Mouse (Mus musculus) WW6 (cell line): Measurements from ENCODE around the gene Atg2b.

Experiments used
- DNase-seq: peaks from one replicate; pipeline ENCODE4 v3.0.0-alpha.2; 2013; ENCODE audit warnings: low read depth, low spot score

Atg2b gene

GRCm38 (mm10) chr12:105597135-105597534 is 87.9 kb downstream of the Atg2b start:
- no peak for DNase-seq

DNA sequence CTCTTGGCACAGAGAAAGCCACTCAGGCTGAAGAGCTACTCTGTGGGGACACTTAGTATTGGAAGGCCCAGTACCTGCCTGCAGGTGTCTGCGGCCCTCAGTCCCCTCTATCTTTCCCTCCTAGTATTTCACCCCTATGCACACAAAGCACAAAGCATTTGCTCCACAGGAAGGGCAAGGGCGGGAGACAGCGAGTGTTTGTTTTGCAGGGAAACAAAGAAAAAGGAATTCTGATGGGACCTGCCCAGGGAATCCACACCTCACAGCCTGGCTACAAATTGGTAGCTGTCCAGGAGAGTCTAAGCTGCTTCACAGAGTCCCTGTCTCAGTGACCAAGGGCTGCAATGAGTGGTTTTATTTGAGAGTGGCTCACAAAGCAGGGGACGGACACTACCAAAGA is 91.5 kb downstream of the Atg2b start:
- DNase-seq, result no peak

- no peak for DNase-seq
Measured at GRCm38 (mm10) chr12:105592361-105592761, 92.7 kb downstream of the Atg2b start.

- DNase-seq, result no peak
Measured at GRCm38 (mm10) chr12:105590786-105591185, 94.2 kb downstream of the Atg2b start.

- DNase-seq, result no peak
Measured at GRCm38 (mm10) chr12:105587526-105587925, 97.5 kb downstream of the Atg2b start.

- DNase-seq, result no peak
Measured at GRCm38 (mm10) chr12:105584851-105585250, 100.2 kb downstream of the Atg2b start.

DNA sequence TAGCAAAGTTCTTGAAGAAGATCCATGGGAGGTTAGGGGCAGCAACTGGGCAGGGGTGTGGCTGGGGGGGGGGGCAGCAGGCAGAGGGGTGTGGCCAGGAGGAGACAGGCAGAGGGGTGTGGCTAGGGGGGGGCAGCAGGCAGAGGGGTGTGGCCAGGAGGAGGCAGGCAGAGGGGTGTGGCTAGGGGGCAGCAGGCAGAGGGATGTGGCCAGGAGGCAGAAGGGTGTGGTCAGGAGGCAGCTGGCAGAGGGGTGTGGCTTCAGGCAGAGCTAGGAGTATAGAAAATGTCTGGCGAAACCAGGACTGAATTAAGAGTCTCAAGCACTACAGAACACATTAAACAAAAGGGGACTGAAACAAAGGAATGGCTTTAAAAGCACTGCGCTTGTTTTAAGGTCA is 101.5 kb downstream of the Atg2b start:
- no peak for DNase-seq

DNA sequence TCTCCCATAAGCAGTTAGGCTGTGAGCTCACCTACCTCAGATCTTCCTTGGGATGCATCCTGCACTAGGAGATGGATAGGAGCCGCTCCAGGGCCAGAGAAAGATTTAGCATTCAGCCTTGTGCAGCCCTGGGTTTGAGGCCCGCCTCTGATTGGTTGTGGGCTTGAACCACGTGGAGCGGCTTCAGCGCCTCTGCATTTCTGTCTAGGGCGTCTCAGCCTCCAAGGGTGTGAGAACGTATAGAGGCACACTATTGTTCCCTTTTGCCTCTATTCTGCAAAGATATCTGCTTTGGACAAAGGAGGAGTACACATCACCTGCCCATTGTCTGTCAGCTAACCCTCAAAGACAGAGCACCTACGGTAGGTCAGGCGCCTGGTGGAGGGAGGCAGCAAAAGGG is 102.5 kb downstream of the Atg2b start:
- DNase-seq, result no peak

DNA sequence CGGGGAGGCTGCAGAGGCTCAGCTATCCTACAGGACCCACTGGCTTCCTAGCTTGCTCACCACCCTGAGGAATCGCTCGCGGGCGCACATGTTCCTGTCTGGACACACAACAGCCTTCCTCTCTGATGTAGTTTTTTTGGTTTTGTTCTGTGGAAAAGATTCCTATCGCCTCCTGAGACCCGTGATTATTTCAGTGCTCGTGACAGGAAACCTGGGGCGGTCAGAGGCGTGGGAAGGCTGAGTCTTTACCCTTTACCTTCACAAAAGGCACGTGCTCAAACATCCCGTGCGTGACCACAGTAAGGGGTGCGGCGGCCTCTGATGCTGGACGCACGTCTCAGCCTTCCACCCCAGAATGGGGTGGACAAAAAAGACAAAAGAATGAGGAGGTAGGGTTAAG is 104.5 kb downstream of the Atg2b start:
- no peak for DNase-seq

GRCm38 (mm10) chr12:105574356-105574755 is 110.7 kb downstream of the Atg2b start:
- no peak for DNase-seq

DNA sequence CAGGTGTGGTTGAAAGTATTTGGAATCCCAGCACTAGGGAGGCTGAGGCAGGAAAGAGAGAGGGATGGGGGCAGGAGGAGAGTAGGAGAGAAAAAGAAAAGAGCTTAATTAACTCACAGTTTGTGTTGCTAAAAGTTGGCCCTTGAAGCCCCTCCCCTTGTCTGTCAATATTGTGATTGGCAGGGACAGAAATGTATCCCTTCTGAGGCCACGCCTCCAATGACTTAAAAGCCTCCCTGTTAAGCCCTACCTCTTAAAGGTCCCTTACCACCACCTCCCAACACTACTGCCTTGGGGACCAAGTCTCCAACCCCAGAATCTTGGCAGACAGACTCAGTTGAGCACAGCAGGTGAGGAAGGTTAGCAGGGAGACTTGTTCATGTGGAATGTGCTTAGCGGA is 112.4 kb downstream of the Atg2b start:
- DNase-seq, result no peak

- DNase-seq, result no peak
Measured at GRCm38 (mm10) chr12:105571867-105572266, 113.1 kb downstream of the Atg2b start.
